Mouse (Mus musculus): ENCODE measurements around the gene Hspb7. TPM values are rescaled to one million over a fixed set of nuclear protein-coding genes. Genes with fewer than 3 reads are reported as not detected.
A peak's percentile ranks its signal among the peaks of the same experiment; 100 is the strongest.

Gene Hspb7
- polyA plus RNA-seq, 1 experiment from 2014 or later: 5.3 TPM

DNA sequence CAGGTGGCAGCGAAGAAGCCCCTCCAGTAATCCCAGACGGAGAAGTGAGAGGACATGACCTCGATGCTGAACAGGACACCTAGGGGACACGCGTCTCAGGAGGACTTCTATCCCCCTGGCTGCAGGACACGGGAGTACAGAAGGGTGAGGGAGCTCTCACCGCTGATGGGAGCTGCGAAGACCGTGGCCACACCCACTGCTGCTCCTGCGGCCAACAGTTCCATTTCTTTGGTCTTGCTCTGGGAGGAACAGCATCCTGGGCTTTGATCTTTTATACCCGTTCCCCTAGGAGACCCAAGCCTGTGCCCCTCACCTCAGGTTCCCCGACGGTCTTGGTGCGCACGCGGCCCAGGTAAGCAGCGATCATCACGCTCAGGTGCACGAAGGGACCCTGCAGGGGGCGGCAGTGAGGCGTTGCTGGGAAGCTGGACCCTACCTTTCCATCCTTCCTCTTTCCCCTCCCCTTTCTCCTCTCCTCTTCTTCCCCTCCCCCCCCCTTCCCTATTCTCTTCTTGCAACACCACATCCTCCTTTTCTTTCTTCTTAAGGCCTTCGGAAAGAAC, 9.1 kb upstream of the Hspb7 start:
- ATAC-seq: no peak
- H3K4me3 ChIP-seq (ENCODE audit: low read length): no peak overlapping the region
- H3K9me3 ChIP-seq (ENCODE audit: control insufficient read depth, low read length): no peaks in the 10 kb centered on the region
- no peak overlapping the region for H3K4me2 ChIP-seq (ENCODE audit: low read depth, low read length)
- WGBS: 20% methylated on average over 22 of the region's 22 CpGs
- no peak overlapping the region for H3K27ac ChIP-seq (ENCODE audit: low read length)
- H3K9ac ChIP-seq (ENCODE audit: low read depth, low read length): no peak overlapping the region
- H3K4me1 ChIP-seq (ENCODE audit: control insufficient read depth, insufficient read depth, low read length): peaks cover 6% of the 10 kb centered on the region
- no peaks in the 10 kb centered on the region for H3K27me3 ChIP-seq (replicated peaks; ENCODE audit: control insufficient read depth, insufficient read depth, low read length)
- no peaks in the 10 kb centered on the region for H3K36me3 ChIP-seq (ENCODE audit: control insufficient read depth, insufficient read depth, low read length)

DNA sequence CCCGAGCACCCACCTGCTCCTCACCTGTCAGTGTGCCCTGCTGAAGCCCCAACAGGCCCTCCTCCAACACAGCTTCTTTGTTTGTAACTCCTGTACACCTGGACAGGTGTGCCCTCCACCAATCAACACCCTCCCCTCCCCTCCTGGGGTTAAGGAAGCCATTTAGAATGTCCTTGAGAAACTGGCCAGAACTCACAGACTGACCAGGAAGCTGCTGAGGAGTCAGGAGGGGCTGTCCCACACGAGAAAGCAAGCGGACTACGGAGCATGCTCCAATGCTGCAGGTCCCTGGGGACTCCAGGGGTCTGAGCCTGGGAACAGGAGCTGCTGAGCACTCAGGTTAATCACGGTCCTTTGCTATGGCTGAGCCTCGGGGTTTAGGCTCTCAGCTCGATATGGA, 4.7 kb upstream of the Hspb7 start, which contains the start of gene Clcnkb:
Gene Clcnkb (minus strand): TSS at position 91 of the 400 bp plus-strand sequence.
- Histone ChIP-seq H3K27me3 (replicated peaks; ENCODE audit: control insufficient read depth, insufficient read depth, low read length) (no peaks in the 10 kb centered on the region), H3K4me3 (ENCODE audit: low read length) (no peak within 1 kb of the TSS), H3K36me3 (ENCODE audit: control insufficient read depth, insufficient read depth, low read length) (no peaks in the 10 kb centered on the region), H3K9me3 (ENCODE audit: control insufficient read depth, low read length) (no peaks in the 10 kb centered on the region), H3K4me2 (ENCODE audit: low read depth, low read length) (no peak within 1 kb of the TSS), H3K4me1 (ENCODE audit: control insufficient read depth, insufficient read depth, low read length) (peaks cover 11% of the 10 kb centered on the region), H3K9ac (ENCODE audit: low read depth, low read length) (no peak within 1 kb of the TSS), H3K27ac (ENCODE audit: low read length) (no peak within 1 kb of the TSS)
- ATAC-seq: no peak
- WGBS: 65% methylated on average over 7 of the region's 7 CpGs

DNA sequence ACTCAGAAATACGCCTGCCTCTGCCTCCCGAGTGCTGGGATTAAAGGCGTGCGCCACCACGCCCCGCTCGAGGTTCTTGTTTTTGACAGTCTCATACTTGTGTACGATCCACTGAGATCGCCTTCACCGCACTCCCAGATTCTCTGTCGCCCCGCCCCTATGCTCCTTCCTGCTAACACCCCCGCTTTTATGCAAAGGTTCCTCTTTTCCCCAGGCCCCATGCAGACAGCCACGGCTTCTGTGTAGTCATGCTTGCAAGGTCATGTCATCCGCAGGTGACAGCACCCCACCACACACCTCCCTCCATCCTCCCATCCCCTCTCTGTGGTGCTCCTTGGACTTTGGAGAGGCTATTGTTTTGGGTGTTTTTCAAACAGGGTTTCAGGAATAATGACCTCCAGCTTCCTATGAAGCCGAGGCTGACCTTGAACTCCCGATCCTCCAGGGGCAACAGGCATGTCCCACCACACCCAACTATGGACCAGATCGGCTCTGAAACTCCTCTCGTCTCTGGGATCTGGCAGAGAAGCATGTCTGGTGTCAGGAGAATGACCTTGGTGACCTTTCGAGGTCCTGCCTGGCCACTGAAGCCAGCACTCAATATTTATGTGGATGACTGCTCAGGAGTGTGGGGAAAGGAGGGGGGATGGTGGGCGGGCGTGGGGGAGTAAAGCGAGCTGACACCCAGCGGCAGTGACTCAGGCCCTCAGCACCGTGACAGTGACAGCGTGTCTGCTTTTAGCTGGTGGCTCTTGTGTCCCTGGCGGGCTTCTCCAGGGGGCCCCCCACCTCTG, 984 bp upstream of the Hspb7 start:
- WGBS: 60% methylated on average over 27 of the region's 27 CpGs
- peaks cover 23% of the 10 kb centered on the region for H3K4me1 ChIP-seq (ENCODE audit: control insufficient read depth, insufficient read depth, low read length)
- H3K9me3 ChIP-seq (ENCODE audit: control insufficient read depth, low read length): no peaks in the 10 kb centered on the region
- no peak overlapping the region for H3K9ac ChIP-seq (ENCODE audit: low read depth, low read length)
- H3K27me3 ChIP-seq (replicated peaks; ENCODE audit: control insufficient read depth, insufficient read depth, low read length): no peaks in the 10 kb centered on the region
- no peaks in the 10 kb centered on the region for H3K36me3 ChIP-seq (ENCODE audit: control insufficient read depth, insufficient read depth, low read length)
- no peak for ATAC-seq
- H3K4me3 ChIP-seq (ENCODE audit: low read length): no peak overlapping the region
- H3K27ac ChIP-seq (ENCODE audit: low read length): no peak overlapping the region
- no peak overlapping the region for H3K4me2 ChIP-seq (ENCODE audit: low read depth, low read length)

DNA sequence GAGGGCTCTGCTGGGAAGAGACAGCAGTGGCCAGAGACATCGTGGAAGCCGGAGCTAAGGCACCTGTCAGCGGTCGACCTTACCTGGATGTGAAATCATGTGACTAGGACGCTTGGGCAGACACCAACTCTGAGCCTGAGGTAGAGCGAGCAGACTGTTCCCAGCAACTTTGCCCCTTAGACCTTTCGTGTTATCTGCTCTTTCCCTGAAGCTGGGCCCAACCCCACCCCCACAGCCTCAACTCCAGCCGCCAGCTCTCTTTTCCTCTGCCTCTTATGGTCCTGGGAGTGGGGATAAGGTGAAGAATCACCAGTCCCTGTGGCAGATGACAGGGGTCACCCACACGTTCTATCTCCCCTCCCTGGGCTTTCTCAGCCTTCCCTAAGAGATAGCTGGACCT, 307 bp downstream of the Hspb7 start:
- Histone ChIP-seq H3K36me3 (ENCODE audit: control insufficient read depth, insufficient read depth, low read length) (no peaks in the 10 kb centered on the region), H3K9me3 (ENCODE audit: control insufficient read depth, low read length) (no peaks in the 10 kb centered on the region), H3K4me1 (ENCODE audit: control insufficient read depth, insufficient read depth, low read length) (peaks cover 31% of the 10 kb centered on the region), H3K27ac (ENCODE audit: low read length) (peak overlapping the region; percentile 73), H3K4me3 (ENCODE audit: low read length) (no peak overlapping the region), H3K4me2 (ENCODE audit: low read depth, low read length) (no peak overlapping the region), H3K27me3 (replicated peaks; ENCODE audit: control insufficient read depth, insufficient read depth, low read length) (no peaks in the 10 kb centered on the region), H3K9ac (ENCODE audit: low read depth, low read length) (peak overlapping the region; percentile 60; the same call in 1 of the 2 replicates)
- 34% methylated on average over 9 of the region's 9 CpGs for WGBS
- ATAC-seq: peak; percentile 80

DNA sequence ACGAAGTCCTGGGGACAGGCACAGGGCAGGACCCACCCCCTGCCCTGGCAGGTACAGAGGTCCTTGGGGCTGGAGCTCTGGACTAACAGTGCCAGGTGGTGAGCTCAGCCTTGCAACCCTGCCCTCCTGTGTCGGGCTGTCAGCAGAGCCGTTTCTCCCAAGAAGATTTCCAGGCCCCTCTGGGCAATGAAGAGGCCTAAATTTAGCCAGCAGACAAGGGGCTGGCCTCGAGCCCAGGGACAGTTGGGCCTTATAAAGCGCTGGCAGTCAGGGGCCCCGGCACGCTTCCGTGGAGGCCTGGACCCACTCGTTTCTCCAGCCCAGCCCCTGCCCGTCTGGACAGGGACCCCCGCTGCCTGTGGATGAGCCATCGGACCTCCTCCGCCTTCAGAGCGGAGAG, 844 bp downstream of the Hspb7 start:
- peaks cover 35% of the 10 kb centered on the region for H3K4me1 ChIP-seq (ENCODE audit: control insufficient read depth, insufficient read depth, low read length)
- H3K4me2 ChIP-seq (ENCODE audit: low read depth, low read length): peak overlapping the region; percentile 38
- H3K36me3 ChIP-seq (ENCODE audit: control insufficient read depth, insufficient read depth, low read length): no peaks in the 10 kb centered on the region
- ATAC-seq: peak; percentile 63
- no peaks in the 10 kb centered on the region for H3K27me3 ChIP-seq (replicated peaks; ENCODE audit: control insufficient read depth, insufficient read depth, low read length)
- WGBS: 51% methylated on average over 14 of the region's 14 CpGs
- no peaks in the 10 kb centered on the region for H3K9me3 ChIP-seq (ENCODE audit: control insufficient read depth, low read length)
- H3K27ac ChIP-seq (ENCODE audit: low read length): peak overlapping the region; percentile 73
- peak overlapping the region; percentile 31 for H3K4me3 ChIP-seq (ENCODE audit: low read length)
- peak overlapping the region; percentile 60 for H3K9ac ChIP-seq (ENCODE audit: low read depth, low read length)

DNA sequence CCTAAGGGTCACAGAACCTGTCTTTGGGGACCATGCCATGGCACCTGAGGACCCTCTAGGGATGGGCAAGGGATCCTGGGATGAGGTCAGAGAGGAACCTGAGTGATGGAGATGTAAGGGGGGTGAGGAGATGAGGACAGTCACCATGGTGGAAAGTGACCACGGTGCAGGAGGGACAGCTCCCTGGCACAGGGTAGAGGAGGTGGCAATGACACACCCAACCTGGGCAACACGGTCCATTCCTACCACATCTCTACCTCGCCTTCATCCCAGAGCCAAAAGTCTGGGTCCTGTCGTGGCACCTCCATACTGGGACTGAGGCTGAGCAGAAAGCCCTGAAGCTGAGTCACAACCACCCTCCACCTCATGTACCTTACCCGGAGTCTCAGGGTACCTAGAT, 2.3 kb downstream of the Hspb7 start:
- Histone ChIP-seq H3K4me1 (ENCODE audit: control insufficient read depth, insufficient read depth, low read length) (peaks cover 35% of the 10 kb centered on the region), H3K36me3 (ENCODE audit: control insufficient read depth, insufficient read depth, low read length) (no peaks in the 10 kb centered on the region), H3K9me3 (ENCODE audit: control insufficient read depth, low read length) (no peaks in the 10 kb centered on the region), H3K27ac (ENCODE audit: low read length) (no peak overlapping the region), H3K27me3 (replicated peaks; ENCODE audit: control insufficient read depth, insufficient read depth, low read length) (no peaks in the 10 kb centered on the region), H3K4me3 (ENCODE audit: low read length) (0 out of 2 replicates have a peak overlapping the region, but pooled peaks have one; percentile 31), H3K4me2 (ENCODE audit: low read depth, low read length) (peak overlapping the region; percentile 38; the same call in 1 of the 2 replicates), H3K9ac (ENCODE audit: low read depth, low read length) (0 out of 2 replicates have a peak overlapping the region, but pooled peaks have one; percentile 37)
- no peak for ATAC-seq
- 84% methylated on average over 5 of the region's 5 CpGs for WGBS

DNA sequence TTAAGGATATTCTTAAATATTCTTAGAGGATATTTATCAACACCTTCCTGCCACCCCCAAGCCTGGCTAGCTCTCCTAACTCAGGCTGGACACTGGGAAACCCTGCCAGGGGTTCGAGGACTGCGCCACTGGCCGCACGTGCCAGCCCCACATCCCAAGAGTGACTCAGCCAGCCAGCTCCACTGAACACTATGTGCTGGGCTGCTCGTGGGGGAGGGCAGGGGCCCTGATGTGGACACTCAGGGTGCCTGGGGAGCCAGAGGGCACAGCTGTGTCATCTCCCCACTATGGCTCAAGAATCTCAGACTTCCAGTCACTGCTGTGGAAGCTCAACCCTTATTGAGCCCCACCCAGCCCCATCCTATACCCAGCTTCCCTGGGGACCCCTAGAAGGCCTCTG, 2.7 kb downstream of the Hspb7 start:
- 85% methylated on average over 5 of the region's 5 CpGs for WGBS

DNA sequence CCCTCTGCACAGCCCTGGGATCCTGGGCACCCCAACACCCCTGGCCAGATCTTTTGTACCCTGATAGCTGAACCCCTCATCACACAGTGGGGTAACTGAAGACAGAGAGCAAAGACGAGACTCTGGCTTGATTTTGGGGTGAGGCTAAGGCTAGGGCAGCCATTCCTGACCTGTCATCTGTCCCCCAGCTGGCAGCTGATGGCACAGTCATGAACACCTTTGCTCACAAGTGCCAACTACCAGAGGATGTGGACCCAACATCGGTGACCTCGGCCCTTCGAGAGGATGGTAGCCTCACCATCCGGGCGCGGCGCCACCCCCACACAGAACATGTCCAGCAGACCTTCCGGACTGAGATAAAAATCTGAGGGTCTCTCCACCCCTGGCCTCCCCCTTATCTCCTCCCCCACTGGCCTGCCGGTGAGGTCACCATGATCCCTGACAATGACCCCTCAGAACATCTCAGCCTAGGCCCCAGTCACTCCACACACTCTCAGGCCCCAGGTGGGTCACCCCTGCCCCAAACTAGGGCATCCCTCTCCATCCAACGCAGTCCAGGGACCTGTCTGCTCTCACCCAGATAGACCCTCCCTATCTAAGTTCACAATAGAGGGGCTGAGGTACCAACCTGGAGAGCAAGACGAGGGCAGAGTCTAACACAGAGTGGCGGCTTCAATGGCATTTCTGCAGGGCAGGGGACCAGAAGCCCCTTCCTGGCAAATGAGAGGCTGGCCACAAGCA, 3.3 kb downstream of the Hspb7 start:
- Histone ChIP-seq H3K27me3 (replicated peaks; ENCODE audit: control insufficient read depth, insufficient read depth, low read length) (no peaks in the 10 kb centered on the region), H3K4me2 (ENCODE audit: low read depth, low read length) (no peak overlapping the region), H3K9ac (ENCODE audit: low read depth, low read length) (0 out of 2 replicates have a peak overlapping the region, but pooled peaks have one; percentile 37), H3K27ac (ENCODE audit: low read length) (no peak overlapping the region), H3K4me1 (ENCODE audit: control insufficient read depth, insufficient read depth, low read length) (peaks cover 35% of the 10 kb centered on the region), H3K4me3 (ENCODE audit: low read length) (no peak overlapping the region), H3K36me3 (ENCODE audit: control insufficient read depth, insufficient read depth, low read length) (no peaks in the 10 kb centered on the region), H3K9me3 (ENCODE audit: control insufficient read depth, low read length) (no peaks in the 10 kb centered on the region)
- no peak for ATAC-seq
- 90% methylated on average over 13 of the region's 13 CpGs for WGBS

More for the DNA sequence above, 2.7 kb downstream of the Hspb7 start:
- Histone ChIP-seq H3K9ac (ENCODE audit: low read depth, low read length) (0 out of 2 replicates have a peak overlapping the region, but pooled peaks have one; percentile 37), H3K4me2 (ENCODE audit: low read depth, low read length) (no peak overlapping the region), H3K4me1 (ENCODE audit: control insufficient read depth, insufficient read depth, low read length) (peaks cover 35% of the 10 kb centered on the region), H3K36me3 (ENCODE audit: control insufficient read depth, insufficient read depth, low read length) (no peaks in the 10 kb centered on the region), H3K27ac (ENCODE audit: low read length) (no peak overlapping the region), H3K9me3 (ENCODE audit: control insufficient read depth, low read length) (no peaks in the 10 kb centered on the region), H3K4me3 (ENCODE audit: low read length) (no peak overlapping the region), H3K27me3 (replicated peaks; ENCODE audit: control insufficient read depth, insufficient read depth, low read length) (no peaks in the 10 kb centered on the region)
- no peak for ATAC-seq

Measured in intestine, embryonic 16.5 days (tissue).